Mouse (Mus musculus): ENCODE results near the gene Dgki. TPM values are rescaled to one million over a fixed set of nuclear protein-coding genes. Genes with fewer than 3 reads are reported as not detected.

The Dgki gene
- total RNA-seq, 4 experiments from 2014 or later, result 2.3 to 6.9 (median 4.9) TPM

- no peak for DNase-seq
These were observed 239.9 kb downstream of the Dgki start for GRCm38 (mm10) chr6:37060114-37060513.

- DNase-seq, result no peak
These were observed 242.0 kb downstream of the Dgki start for GRCm38 (mm10) chr6:37057957-37058356.

- no peak for DNase-seq
These were observed 242.4 kb downstream of the Dgki start for GRCm38 (mm10) chr6:37057536-37057935.

- no peak for DNase-seq
These were observed 244.3 kb downstream of the Dgki start for GRCm38 (mm10) chr6:37055634-37056033.

- no peak for DNase-seq
These were observed 244.9 kb downstream of the Dgki start for GRCm38 (mm10) chr6:37055128-37055527.

GRCm38 (mm10) chr6:37054435-37055020 is 245.5 kb downstream of the Dgki start:
- no peak for DNase-seq

GRCm38 (mm10) chr6:37053411-37053810 is 246.6 kb downstream of the Dgki start:
- DNase-seq, result peak; percentile 36

GRCm38 (mm10) chr6:37051652-37052051 is 248.3 kb downstream of the Dgki start:
- no peak for DNase-seq

- DNase-seq, result no peak
These were observed 248.8 kb downstream of the Dgki start for GRCm38 (mm10) chr6:37051150-37051549.

GRCm38 (mm10) chr6:37047611-37048129 is 252.3 kb downstream of the Dgki start:
- DNase-seq, result no peak

GRCm38 (mm10) chr6:37046152-37046788 is 253.7 kb downstream of the Dgki start:
- DNase-seq, result peak; percentile 31

GRCm38 (mm10) chr6:37044796-37045195 is 255.2 kb downstream of the Dgki start:
- no peak for DNase-seq

- DNase-seq, result no peak
These were observed 261.5 kb downstream of the Dgki start for GRCm38 (mm10) chr6:37038444-37038843.

GRCm38 (mm10) chr6:37037115-37037908 is 262.7 kb downstream of the Dgki start:
- DNase-seq, result no peak

GRCm38 (mm10) chr6:37035681-37036080 is 264.3 kb downstream of the Dgki start:
- DNase-seq, result no peak

GRCm38 (mm10) chr6:37030986-37031385 is 269.0 kb downstream of the Dgki start:
- no peak for DNase-seq

GRCm38 (mm10) chr6:37030402-37030801 is 269.6 kb downstream of the Dgki start:
- no peak for DNase-seq

GRCm38 (mm10) chr6:37028841-37029240 is 271.1 kb downstream of the Dgki start:
- no peak for DNase-seq

GRCm38 (mm10) chr6:37028300-37028699 is 271.7 kb downstream of the Dgki start:
- DNase-seq, result no peak

GRCm38 (mm10) chr6:37026343-37027243 is 273.4 kb downstream of the Dgki start:
- no peak for DNase-seq

- no peak for DNase-seq
These were observed 283.9 kb downstream of the Dgki start for GRCm38 (mm10) chr6:37016046-37016445.

- DNase-seq, result no peak
These were observed 288.4 kb downstream of the Dgki start for GRCm38 (mm10) chr6:37011597-37011996.
